Mouse (Mus musculus) mesoderm, embryonic 11.5 days (tissue): ENCODE measurements around the gene Bco1.

Experiments
- DNase-seq: peaks from one replicate; pipeline ENCODE4 v3.0.0-alpha.2; 2012; ENCODE audit warnings: low read depth, low spot score

Gene Bco1

GRCm38 (mm10) chr8:117095647-117096046 lies at the start of gene Bco1:
TSS of gene Bco1 (plus strand) at chr8:117095854.
- DNase-seq = peak; percentile 45

- no peak for DNase-seq
Observed at GRCm38 (mm10) chr8:117049444-117049843, 46.2 kb upstream of the Bco1 start.

- DNase-seq = no peak
Observed at GRCm38 (mm10) chr8:117050763-117051162, 44.9 kb upstream of the Bco1 start.

- DNase-seq = no peak
Observed at GRCm38 (mm10) chr8:117051316-117051715, 44.3 kb upstream of the Bco1 start.

- no peak for DNase-seq
Observed at GRCm38 (mm10) chr8:117053135-117054079, 42.2 kb upstream of the Bco1 start.

GRCm38 (mm10) chr8:117054146-117054545 lies 41.5 kb upstream of the Bco1 start:
- no peak for DNase-seq

- DNase-seq = no peak
Observed at GRCm38 (mm10) chr8:117055097-117055496, 40.6 kb upstream of the Bco1 start.

GRCm38 (mm10) chr8:117059021-117059420 lies 36.6 kb upstream of the Bco1 start:
- no peak for DNase-seq

- DNase-seq = no peak
Observed at GRCm38 (mm10) chr8:117060306-117060705, 35.3 kb upstream of the Bco1 start.

GRCm38 (mm10) chr8:117061180-117061880 lies 34.3 kb upstream of the Bco1 start:
- DNase-seq = no peak

- DNase-seq = no peak
Observed at GRCm38 (mm10) chr8:117066955-117067354, 28.7 kb upstream of the Bco1 start.

- DNase-seq = no peak
Observed at GRCm38 (mm10) chr8:117067396-117067795, 28.3 kb upstream of the Bco1 start.

- DNase-seq = no peak
Observed at GRCm38 (mm10) chr8:117068294-117068693, 27.4 kb upstream of the Bco1 start.

- DNase-seq = no peak
Observed at GRCm38 (mm10) chr8:117069708-117070107, 25.9 kb upstream of the Bco1 start.

- no peak for DNase-seq
Observed at GRCm38 (mm10) chr8:117074350-117075182, 21.1 kb upstream of the Bco1 start.

- DNase-seq = no peak
Observed at GRCm38 (mm10) chr8:117078367-117078926, 17.2 kb upstream of the Bco1 start.

- no peak for DNase-seq
Observed at GRCm38 (mm10) chr8:117079652-117080051, 16.0 kb upstream of the Bco1 start.

- DNase-seq = no peak
Observed at GRCm38 (mm10) chr8:117082399-117082872, 13.2 kb upstream of the Bco1 start, which contains the start of gene Pkd1l2. TSS of gene Pkd1l2 (minus strand) at chr8:117082449.

GRCm38 (mm10) chr8:117082947-117083559 lies 12.6 kb upstream of the Bco1 start:
- DNase-seq = no peak

GRCm38 (mm10) chr8:117085521-117085920 lies 10.1 kb upstream of the Bco1 start:
- no peak for DNase-seq

- DNase-seq = no peak
Observed at GRCm38 (mm10) chr8:117087036-117087435, 8.6 kb upstream of the Bco1 start.
